Mouse (Mus musculus): ENCODE data around the gene Shisa8. TPM values are rescaled to one million over a fixed set of nuclear protein-coding genes. Genes with fewer than 3 reads are reported as not detected.
"Not testable (repeated sequence)": the region's sequence is repeated elsewhere in the genome, so short reads cannot be mapped to it uniquely, and the experiment has no call there.

Shisa8 gene
- polyA plus RNA-seq (2014; fragmentation: Nextera tagmentation; extraction: Ambion mirVana) = 0.14 and 0.57 TPM in 2 replicates

DNA sequence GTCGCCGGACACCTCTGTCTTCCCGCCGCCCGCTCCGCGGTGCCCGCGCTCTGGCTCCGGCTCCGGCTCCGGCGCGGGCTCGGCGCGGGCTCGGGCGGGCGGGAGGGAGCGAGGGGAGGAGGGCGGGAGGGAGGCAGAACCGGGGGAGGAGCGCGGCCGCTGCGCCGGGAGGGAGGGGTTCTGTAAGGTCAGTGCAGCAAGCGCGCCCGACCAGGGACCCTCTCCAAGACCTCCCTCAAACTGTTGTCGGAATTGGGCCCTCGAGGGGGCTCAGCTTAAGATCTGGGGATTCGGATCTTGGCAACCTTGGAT is at the start of gene Shisa8:
Shisa8 (minus strand) TSS at position 64 of the 312 bp plus-strand sequence.
- WGBS = 1% methylated on average over 23 of the region's 34 CpGs
- H3K4me3 ChIP-seq (ENCODE audit: low read depth, low read length) = peak within 1 kb of the TSS; percentile 38
- H3K27me3 ChIP-seq (ENCODE audit: control insufficient read depth, insufficient read depth, low read length) = peaks cover 72% of the 10 kb centered on the region
- ATAC-seq (ENCODE audit: low FRiP score) (no peak; the same call in 1 of the 2 replicates), DNase-seq (ENCODE audit: low spot score, missing footprints) (no peak)
- peaks cover 29% of the 10 kb centered on the region for H3K4me1 ChIP-seq (ENCODE audit: control insufficient read depth, insufficient read depth, low read length)
- H3K36me3 ChIP-seq (ENCODE audit: control insufficient read depth, insufficient read depth, low read length) = no peaks in the 10 kb centered on the region
- peak within 1 kb of the TSS; percentile 55 for H3K4me2 ChIP-seq
- no peaks in the 10 kb centered on the region for H3K9me3 ChIP-seq (ENCODE audit: control insufficient read depth, low read length)
- H3K27ac ChIP-seq (ENCODE audit: low read depth, low read length) = no peak within 1 kb of the TSS
- H3K9ac ChIP-seq (ENCODE audit: low read length) = peak within 1 kb of the TSS; percentile 30; the same call in 1 of the 2 replicates

DNA sequence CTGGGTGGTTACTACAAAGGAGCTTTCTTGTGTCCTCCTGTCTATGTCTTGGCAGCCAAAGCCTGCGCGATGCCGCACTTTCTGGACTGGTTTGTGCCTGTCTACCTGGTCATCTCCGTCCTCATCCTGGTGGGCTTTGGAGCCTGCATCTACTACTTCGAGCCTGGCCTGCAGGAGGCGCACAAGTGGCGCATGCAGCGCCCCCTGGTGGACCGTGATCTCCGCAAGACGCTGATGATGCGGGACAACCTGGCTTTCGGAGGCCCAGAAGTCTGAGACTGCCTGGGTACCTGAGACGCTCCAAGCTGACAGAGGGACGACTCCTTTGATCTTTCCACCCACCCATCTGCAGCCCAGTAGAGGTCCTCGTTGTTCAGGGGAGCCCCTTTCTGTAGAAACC is 46.9 kb upstream of the Shisa8 start:
- no peak overlapping the region for H3K4me3 ChIP-seq (ENCODE audit: low read depth, low read length)
- H3K9me3 ChIP-seq (ENCODE audit: control insufficient read depth, low read length) = no peaks in the 10 kb centered on the region
- H3K27me3 ChIP-seq (ENCODE audit: control insufficient read depth, insufficient read depth, low read length) = no peaks in the 10 kb centered on the region
- H3K27ac ChIP-seq (ENCODE audit: low read depth, low read length) = no peak overlapping the region
- peaks cover 9% of the 10 kb centered on the region for H3K4me1 ChIP-seq (ENCODE audit: control insufficient read depth, insufficient read depth, low read length)
- DNase-seq (ENCODE audit: low spot score, missing footprints) (peak; percentile 95), ATAC-seq (ENCODE audit: low FRiP score) (no peak)
- WGBS = 13% methylated on average over 16 of the region's 16 CpGs
- H3K4me2 ChIP-seq = no peak overlapping the region
- no peak overlapping the region for H3K9ac ChIP-seq (ENCODE audit: low read length)
- H3K36me3 ChIP-seq (ENCODE audit: control insufficient read depth, insufficient read depth, low read length) = no peaks in the 10 kb centered on the region

DNA sequence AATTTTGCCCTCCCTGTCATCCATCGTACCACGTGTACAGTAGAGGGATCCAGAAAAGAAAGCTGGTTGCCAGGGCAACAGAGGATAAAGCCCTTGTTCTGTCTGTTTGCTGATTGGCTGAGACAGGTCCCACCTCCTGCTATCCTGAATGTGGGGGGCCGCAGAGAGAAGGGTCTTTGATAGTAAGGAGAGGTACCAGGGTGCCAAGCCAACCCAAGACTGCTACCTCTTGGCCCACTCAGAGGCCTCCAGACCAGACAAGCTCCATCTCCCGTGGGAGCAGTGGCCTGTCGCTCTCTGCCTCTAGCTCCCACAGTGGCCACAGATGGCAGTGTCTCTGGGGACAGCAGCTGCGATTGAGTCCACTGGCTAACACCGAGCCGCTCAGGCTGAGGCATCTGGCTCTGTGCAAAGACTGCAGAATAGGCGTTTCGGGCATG is 43.3 kb upstream of the Shisa8 start:
- Histone ChIP-seq H3K27me3 (ENCODE audit: control insufficient read depth, insufficient read depth, low read length) (no peaks in the 10 kb centered on the region), H3K4me1 (ENCODE audit: control insufficient read depth, insufficient read depth, low read length) (peaks cover 9% of the 10 kb centered on the region), H3K27ac (ENCODE audit: low read depth, low read length) (peak overlapping the region; percentile 50), H3K36me3 (ENCODE audit: control insufficient read depth, insufficient read depth, low read length) (no peaks in the 10 kb centered on the region), H3K4me3 (ENCODE audit: low read depth, low read length) (peak overlapping the region; percentile 13), H3K4me2 (peak overlapping the region; percentile 35), H3K9ac (ENCODE audit: low read length) (peak overlapping the region; percentile 37; the same call in 1 of the 2 replicates), H3K9me3 (ENCODE audit: control insufficient read depth, low read length) (no peaks in the 10 kb centered on the region)
- 14% methylated on average over 10 of the region's 10 CpGs for WGBS
- peak; percentile 84 for ATAC-seq (ENCODE audit: low FRiP score)
- peak; percentile 92 for DNase-seq (ENCODE audit: low spot score, missing footprints)

DNA sequence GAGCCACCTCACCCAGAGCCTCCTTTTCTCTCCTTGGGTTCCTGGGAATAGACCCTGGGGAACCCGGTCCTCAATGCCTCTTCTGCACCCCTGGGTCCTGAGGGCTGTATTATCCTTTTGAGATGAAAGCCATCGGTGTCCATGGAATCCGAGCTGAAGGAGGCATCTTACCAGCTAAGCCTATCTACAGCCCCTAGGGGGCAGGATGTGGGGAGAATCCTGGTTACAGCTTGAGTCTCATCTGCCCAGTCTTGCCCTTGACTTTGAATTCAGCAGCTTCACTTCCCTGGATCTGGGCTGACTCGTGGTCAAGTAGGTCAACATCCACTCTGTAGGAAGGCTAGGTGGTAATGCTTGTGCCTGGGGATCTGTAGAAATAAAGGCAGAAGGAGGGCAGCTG is 42.6 kb upstream of the Shisa8 start:
- Histone ChIP-seq H3K4me1 (ENCODE audit: control insufficient read depth, insufficient read depth, low read length) (peaks cover 9% of the 10 kb centered on the region), H3K9me3 (ENCODE audit: control insufficient read depth, low read length) (no peaks in the 10 kb centered on the region), H3K36me3 (ENCODE audit: control insufficient read depth, insufficient read depth, low read length) (no peaks in the 10 kb centered on the region), H3K4me2 (no peak overlapping the region; the same call in 1 of the 2 replicates), H3K9ac (ENCODE audit: low read length) (no peak overlapping the region), H3K27ac (ENCODE audit: low read depth, low read length) (no peak overlapping the region), H3K27me3 (ENCODE audit: control insufficient read depth, insufficient read depth, low read length) (no peaks in the 10 kb centered on the region), H3K4me3 (ENCODE audit: low read depth, low read length) (no peak overlapping the region)
- no peak for ATAC-seq (ENCODE audit: low FRiP score)
- DNase-seq (ENCODE audit: low spot score, missing footprints) = no peak
- 43% methylated on average over 4 of the region's 4 CpGs for WGBS

DNA sequence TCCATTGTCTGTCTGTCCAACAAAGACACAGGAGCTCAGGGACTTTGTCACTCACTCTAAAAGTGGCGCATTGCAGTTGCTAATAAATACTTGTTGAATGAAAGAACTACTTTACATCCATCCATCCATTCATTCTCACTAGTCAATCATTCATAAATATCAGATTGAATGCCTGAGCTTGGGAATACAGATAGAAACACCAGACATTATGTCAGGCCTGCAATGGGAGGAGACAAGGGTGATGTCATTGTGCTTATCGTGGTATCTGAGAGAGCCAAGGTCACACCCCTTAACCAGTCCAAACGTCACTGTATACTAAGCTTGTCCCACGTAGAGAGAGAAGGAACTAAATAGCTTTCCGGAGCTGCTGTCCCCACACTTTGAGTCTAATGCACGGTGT is 39.5 kb upstream of the Shisa8 start, which contains the start of gene 1500009C09Rik:
1500009C09Rik (plus strand) TSS at position 301 of the 400 bp plus-strand sequence.
- H3K4me3 ChIP-seq (ENCODE audit: low read depth, low read length) = no peak within 1 kb of the TSS
- no peaks in the 10 kb centered on the region for H3K36me3 ChIP-seq (ENCODE audit: control insufficient read depth, insufficient read depth, low read length)
- H3K27ac ChIP-seq (ENCODE audit: low read depth, low read length) = no peak within 1 kb of the TSS
- DNase-seq (ENCODE audit: low spot score, missing footprints) = no peak
- no peak within 1 kb of the TSS for H3K4me2 ChIP-seq
- 89% methylated on average over 6 of the region's 6 CpGs for WGBS
- ATAC-seq (ENCODE audit: low FRiP score) = no peak
- H3K9ac ChIP-seq (ENCODE audit: low read length) = no peak within 1 kb of the TSS
- H3K27me3 ChIP-seq (ENCODE audit: control insufficient read depth, insufficient read depth, low read length) = no peaks in the 10 kb centered on the region
- no peaks in the 10 kb centered on the region for H3K9me3 ChIP-seq (ENCODE audit: control insufficient read depth, low read length)
- H3K4me1 ChIP-seq (ENCODE audit: control insufficient read depth, insufficient read depth, low read length) = peaks cover 9% of the 10 kb centered on the region

DNA sequence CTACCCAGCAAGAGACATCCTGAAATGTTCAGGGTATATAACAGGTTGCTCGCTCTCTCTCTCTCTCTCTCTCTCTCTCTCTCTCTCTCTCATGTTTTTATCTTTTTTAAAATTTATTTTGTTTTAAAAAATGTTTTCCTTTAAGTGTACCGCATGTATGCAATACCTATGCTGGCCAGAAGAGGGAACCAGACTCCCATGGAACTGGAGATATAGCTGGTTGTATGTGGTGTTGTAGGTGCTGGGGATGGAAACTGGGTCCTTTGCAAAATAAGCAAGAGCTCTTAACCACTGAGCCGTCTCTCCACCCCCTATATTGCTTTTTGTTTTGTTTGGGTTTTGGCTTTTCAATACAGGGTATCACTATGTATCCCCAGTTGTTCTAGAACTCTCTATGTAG is 39.0 kb upstream of the Shisa8 start:
- 95% methylated on average over 3 of the region's 3 CpGs for WGBS
- no peak overlapping the region for H3K9ac ChIP-seq (ENCODE audit: low read length)
- ATAC-seq (ENCODE audit: low FRiP score) (no peak), DNase-seq (ENCODE audit: low spot score, missing footprints) (no peak)
- peaks cover 9% of the 10 kb centered on the region for H3K4me1 ChIP-seq (ENCODE audit: control insufficient read depth, insufficient read depth, low read length)
- H3K4me3 ChIP-seq (ENCODE audit: low read depth, low read length) = no peak overlapping the region
- no peaks in the 10 kb centered on the region for H3K9me3 ChIP-seq (ENCODE audit: control insufficient read depth, low read length)
- H3K36me3 ChIP-seq (ENCODE audit: control insufficient read depth, insufficient read depth, low read length) = no peaks in the 10 kb centered on the region
- no peaks in the 10 kb centered on the region for H3K27me3 ChIP-seq (ENCODE audit: control insufficient read depth, insufficient read depth, low read length)
- no peak overlapping the region for H3K27ac ChIP-seq (ENCODE audit: low read depth, low read length)
- H3K4me2 ChIP-seq = no peak overlapping the region

DNA sequence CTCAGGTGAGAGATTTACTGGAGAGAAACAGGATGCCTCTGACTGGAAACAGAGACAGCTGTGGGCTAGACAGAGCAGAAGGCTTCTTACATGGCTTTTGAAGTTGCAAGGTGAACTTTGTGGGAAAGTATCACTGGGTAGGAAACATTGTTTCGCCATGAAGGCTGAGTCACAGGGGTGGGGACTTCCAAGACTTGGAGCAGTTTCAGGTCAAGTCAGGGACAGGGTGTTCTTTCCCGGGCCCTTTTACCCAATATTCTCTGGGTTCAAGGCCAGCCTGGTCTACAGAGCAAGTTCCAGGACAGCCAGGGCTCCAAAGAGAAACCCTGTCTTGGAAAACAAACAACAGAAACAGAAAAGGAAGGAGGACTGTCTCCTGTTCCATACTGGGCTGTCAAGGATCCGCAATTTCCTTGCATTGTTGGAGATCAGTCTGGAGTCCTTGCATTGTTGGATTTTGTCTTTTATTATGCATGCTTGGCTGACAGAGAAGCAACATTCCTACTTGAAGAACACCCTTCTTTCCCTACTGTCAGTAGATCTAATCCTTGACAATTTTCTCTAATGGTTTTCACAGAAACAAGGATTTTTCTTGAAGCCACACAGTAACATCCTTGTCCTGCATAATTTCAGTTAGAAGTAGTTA is 34.6 kb upstream of the Shisa8 start:
- WGBS = 92% methylated on average over 3 of the region's 3 CpGs
- Histone ChIP-seq H3K9me3 (ENCODE audit: control insufficient read depth, low read length) (no peaks in the 10 kb centered on the region), H3K27me3 (ENCODE audit: control insufficient read depth, insufficient read depth, low read length) (no peaks in the 10 kb centered on the region), H3K4me3 (ENCODE audit: low read depth, low read length) (no peak overlapping the region), H3K4me1 (ENCODE audit: control insufficient read depth, insufficient read depth, low read length) (peaks cover 5% of the 10 kb centered on the region; the same call in 1 of the 2 replicates), H3K27ac (ENCODE audit: low read depth, low read length) (no peak overlapping the region), H3K9ac (ENCODE audit: low read length) (no peak overlapping the region), H3K4me2 (no peak overlapping the region), H3K36me3 (ENCODE audit: control insufficient read depth, insufficient read depth, low read length) (no peaks in the 10 kb centered on the region)
- no peak for DNase-seq (ENCODE audit: low spot score, missing footprints)
- ATAC-seq (ENCODE audit: low FRiP score) = no peak

DNA sequence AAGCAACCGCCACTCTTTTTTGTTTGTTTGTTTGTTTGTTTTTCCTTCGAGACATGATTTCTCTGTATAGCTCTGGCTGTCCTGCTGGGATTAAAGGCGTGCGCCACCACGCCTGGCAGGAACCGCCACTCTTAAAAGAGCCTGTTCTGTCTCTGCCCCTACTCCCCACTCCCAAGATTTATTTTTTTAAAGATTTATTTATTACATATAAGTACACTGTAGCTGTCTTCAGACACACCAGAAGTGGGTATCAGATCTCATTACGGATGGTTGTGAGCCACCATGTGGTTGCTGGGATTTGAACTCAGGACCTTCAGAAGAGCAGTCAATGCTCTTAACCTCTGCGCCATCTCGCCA is 32.2 kb upstream of the Shisa8 start:
- Histone ChIP-seq H3K9ac (ENCODE audit: low read length) (peak overlapping the region; percentile 72), H3K27ac (ENCODE audit: low read depth, low read length) (peak overlapping the region; percentile 86), H3K4me3 (ENCODE audit: low read depth, low read length) (peak overlapping the region; percentile 69), H3K4me2 (peak overlapping the region; percentile 49)
- not testable (repeated sequence) for DNase-seq (ENCODE audit: low spot score, missing footprints); ATAC-seq (ENCODE audit: low FRiP score); H3K9me3 ChIP-seq (ENCODE audit: control insufficient read depth, low read length); H3K27me3 ChIP-seq (ENCODE audit: control insufficient read depth, insufficient read depth, low read length); H3K36me3 ChIP-seq (ENCODE audit: control insufficient read depth, insufficient read depth, low read length); H3K4me1 ChIP-seq (ENCODE audit: control insufficient read depth, insufficient read depth, low read length)
- 24% methylated on average over 9 of the region's 9 CpGs for WGBS

DNA sequence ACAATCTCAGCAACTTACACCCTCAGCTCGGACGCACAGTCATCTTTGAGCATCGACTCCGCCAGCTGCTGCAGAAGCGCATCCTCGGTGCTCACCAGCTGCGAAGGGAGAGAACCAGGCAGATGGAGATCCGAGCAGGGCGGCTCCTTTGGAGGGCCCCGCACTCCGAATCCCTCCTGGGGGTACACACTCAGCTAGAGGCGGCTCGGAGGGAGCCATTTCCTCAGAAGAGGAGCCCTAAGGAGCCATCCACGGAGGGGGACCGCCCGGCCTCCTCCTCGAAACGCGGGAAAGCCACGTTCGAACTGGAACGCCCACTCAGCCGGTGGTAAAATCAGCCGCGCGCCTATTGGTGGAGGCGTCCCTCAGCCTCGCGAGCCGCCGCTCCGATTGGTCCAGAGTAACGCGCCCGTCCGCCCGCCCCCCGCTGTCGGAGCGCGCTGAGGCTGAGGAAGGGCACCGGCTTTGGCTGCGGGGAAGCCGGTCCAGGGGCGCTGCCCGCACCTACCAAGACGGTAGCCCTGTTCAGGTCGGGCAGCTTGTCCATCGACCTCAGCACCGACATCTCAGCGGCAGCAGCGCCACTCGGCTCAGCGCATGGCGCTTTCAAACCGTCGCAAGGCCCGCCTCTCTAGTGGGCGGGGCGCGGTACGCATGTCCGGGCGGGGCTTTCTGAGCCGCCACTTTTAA is 31.6 kb upstream of the Shisa8 start, which contains the start of gene Cenpm:
Cenpm (minus strand) TSS at position 634 of the 690 bp plus-strand sequence.
- WGBS = under 1% methylated on average over 65 of the region's 65 CpGs
- peak within 1 kb of the TSS; percentile 49 for H3K4me2 ChIP-seq
- DNase-seq (ENCODE audit: low spot score, missing footprints) (peak; percentile 98), ATAC-seq (ENCODE audit: low FRiP score) (peak; percentile 99)
- H3K27me3 ChIP-seq (ENCODE audit: control insufficient read depth, insufficient read depth, low read length) = no peaks in the 10 kb centered on the region
- H3K4me3 ChIP-seq (ENCODE audit: low read depth, low read length) = peak within 1 kb of the TSS; percentile 69
- H3K36me3 ChIP-seq (ENCODE audit: control insufficient read depth, insufficient read depth, low read length) = no peaks in the 10 kb centered on the region
- peak within 1 kb of the TSS; percentile 86 for H3K27ac ChIP-seq (ENCODE audit: low read depth, low read length)
- peak within 1 kb of the TSS; percentile 72 for H3K9ac ChIP-seq (ENCODE audit: low read length)
- H3K4me1 ChIP-seq (ENCODE audit: control insufficient read depth, insufficient read depth, low read length) = peaks cover 5% of the 10 kb centered on the region; the same call in 1 of the 2 replicates
- H3K9me3 ChIP-seq (ENCODE audit: control insufficient read depth, low read length) = no peaks in the 10 kb centered on the region
